Mouse (Mus musculus): ENCODE measurements around the gene Rasa2. TPM values are rescaled to one million over a fixed set of nuclear protein-coding genes. Genes with fewer than 3 reads are reported as not detected.

Gene Rasa2
- total and polyA plus RNA-seq, 3 experiments: 9.5 to 11.3 TPM; not detected in 1

GRCm38 (mm10) chr9:96534256-96534655 is 97.2 kb downstream of the Rasa2 start:
- no peaks in the 10 kb centered on the region for H3K79me2 ChIP-seq (ENCODE audit: control insufficient read depth, insufficient read depth, low read length, poor library complexity)
- no peaks in the 10 kb centered on the region for H3K9me3 ChIP-seq (replicated peaks; ENCODE audit: insufficient read depth, low read length)
- H3K27me3 ChIP-seq (ENCODE audit: control insufficient read depth in 1 of 2, insufficient read depth in 2 of 2, low read length in 2 of 2): no peaks in the 10 kb centered on the region
- peaks cover 0 to 3% of the 10 kb centered on the region in 2 experiments; a peak in 2 of 4 replicates for H3K36me3 ChIP-seq (ENCODE audit: control insufficient read depth in 1 of 2, insufficient read depth in 2 of 2, low read length in 2 of 2)
- no peak overlapping the region for H3K9ac ChIP-seq (ENCODE audit: control insufficient read depth, low read depth, low read length, poor library complexity, severe bottlenecking)
- TF ChIP-seq HCFC1 (IDR thresholded peaks at IDR 0.05; ENCODE audit: low read depth, low read length): no peak
- H3K4me3 ChIP-seq (ENCODE audit: control insufficient read depth in 1 of 2, insufficient read depth in 1 of 2, low read depth in 2 of 2, low read length in 2 of 2): no peak overlapping the region
- peaks cover 3 to 10% of the 10 kb centered on the region in 2 experiments; a peak in 3 of 4 replicates for H3K4me1 ChIP-seq (ENCODE audit: control insufficient read depth in 1 of 2, insufficient read depth in 2 of 2, low read length in 2 of 2)
- H3K27ac ChIP-seq (ENCODE audit: control insufficient read depth, low read depth, low read length): no peak overlapping the region
- no peak for DNase-seq (ENCODE audit: low read depth, low spot score)

GRCm38 (mm10) chr9:96533476-96533875 is 97.9 kb downstream of the Rasa2 start:
- H3K27ac ChIP-seq (ENCODE audit: control insufficient read depth, low read depth, low read length): no peak overlapping the region
- no peak for DNase-seq (ENCODE audit: low read depth, low spot score)
- no peak overlapping the region for H3K9ac ChIP-seq (ENCODE audit: control insufficient read depth, low read depth, low read length, poor library complexity, severe bottlenecking)
- no peak overlapping the region for H3K4me3 ChIP-seq (ENCODE audit: control insufficient read depth in 1 of 2, insufficient read depth in 1 of 2, low read depth in 2 of 2, low read length in 2 of 2)
- no peaks in the 10 kb centered on the region for H3K79me2 ChIP-seq (ENCODE audit: control insufficient read depth, insufficient read depth, low read length, poor library complexity)
- H3K27me3 ChIP-seq (ENCODE audit: control insufficient read depth in 1 of 2, insufficient read depth in 2 of 2, low read length in 2 of 2): no peaks in the 10 kb centered on the region
- H3K36me3 ChIP-seq (ENCODE audit: control insufficient read depth in 1 of 2, insufficient read depth in 2 of 2, low read length in 2 of 2): peaks cover 0 to 3% of the 10 kb centered on the region in 2 experiments; a peak in 2 of 4 replicates
- no peaks in the 10 kb centered on the region for H3K9me3 ChIP-seq (replicated peaks; ENCODE audit: insufficient read depth, low read length)
- TF ChIP-seq BHLHE40 (IDR thresholded peaks at IDR 0.05; ENCODE audit: borderline replicate concordance, low read depth, low read length): no peak
- TF ChIP-seq TAL1 (IDR thresholded peaks at IDR 0.05; ENCODE audit: low read length): no peak
- no peak for TF ChIP-seq MAFK (IDR thresholded peaks at IDR 0.05; ENCODE audit: borderline replicate concordance, low read depth, low read length)
- no peak for TF ChIP-seq SMC3 (IDR thresholded peaks at IDR 0.05; ENCODE audit: low read depth, low read length)
- no peak for TF ChIP-seq ETS1 (IDR thresholded peaks at IDR 0.05; ENCODE audit: low read depth, low read length)
- TF ChIP-seq RCOR1 (IDR thresholded peaks at IDR 0.05; ENCODE audit: low read depth, low read length): no peak
- no peak for TF ChIP-seq EP300 (IDR thresholded peaks at IDR 0.05; ENCODE audit: low read depth in 1 of 2, low read length in 2 of 2)
- TF ChIP-seq SIN3A (IDR thresholded peaks at IDR 0.05; ENCODE audit: low read length): no peak
- no peak for TF ChIP-seq POLR2A (IDR thresholded peaks at IDR 0.05; ENCODE audit: control insufficient read depth in 1 of 2, insufficient read depth in 1 of 2, low read depth in 1 of 2, low read length in 2 of 2, poor library complexity in 1 of 2)
- TF ChIP-seq CHD2 (IDR thresholded peaks at IDR 0.05; ENCODE audit: low read length): no peak
- no peak for TF ChIP-seq GATA1 (IDR thresholded peaks at IDR 0.05; ENCODE audit: low read depth, low read length)
- no peak for TF ChIP-seq ZNF384 (IDR thresholded peaks at IDR 0.05; ENCODE audit: low read depth, low read length)
- TF ChIP-seq NELFE (IDR thresholded peaks at IDR 0.05; ENCODE audit: low read depth, low read length): no peak
- TF ChIP-seq USF2 (IDR thresholded peaks at IDR 0.05; ENCODE audit: borderline replicate concordance in 1 of 2, insufficient read depth in 1 of 2, low read depth in 1 of 2, low read length in 2 of 2): no peak
- H3K4me1 ChIP-seq (ENCODE audit: control insufficient read depth in 1 of 2, insufficient read depth in 2 of 2, low read length in 2 of 2): peaks cover 3 to 10% of the 10 kb centered on the region in 2 experiments; a peak in 3 of 4 replicates

- Histone ChIP-seq H3K27me3 (ENCODE audit: control insufficient read depth in 1 of 2, insufficient read depth in 2 of 2, low read length in 2 of 2) (no peaks in the 10 kb centered on the region), H3K4me3 (ENCODE audit: control insufficient read depth in 1 of 2, insufficient read depth in 1 of 2, low read depth in 2 of 2, low read length in 2 of 2) (no peak overlapping the region), H3K9ac (ENCODE audit: control insufficient read depth, low read depth, low read length, poor library complexity, severe bottlenecking) (no peak overlapping the region), H3K4me1 (ENCODE audit: control insufficient read depth in 1 of 2, insufficient read depth in 2 of 2, low read length in 2 of 2) (peaks cover 3 to 10% of the 10 kb centered on the region in 2 experiments; a peak in 3 of 4 replicates), H3K9me3 (replicated peaks; ENCODE audit: insufficient read depth, low read length) (no peaks in the 10 kb centered on the region), H3K36me3 (ENCODE audit: control insufficient read depth in 1 of 2, insufficient read depth in 2 of 2, low read length in 2 of 2) (peaks cover 0 to 3% of the 10 kb centered on the region in 2 experiments; a peak in 2 of 4 replicates), H3K27ac (ENCODE audit: control insufficient read depth, low read depth, low read length) (no peak overlapping the region), H3K79me2 (ENCODE audit: control insufficient read depth, insufficient read depth, low read length, poor library complexity) (no peaks in the 10 kb centered on the region)
- TF ChIP-seq MAX (IDR thresholded peaks at IDR 0.05; ENCODE audit: low read length): no peak
- TF ChIP-seq MYB (IDR thresholded peaks at IDR 0.05; ENCODE audit: low read depth, low read length): no peak
- TF ChIP-seq MAZ (IDR thresholded peaks at IDR 0.05; ENCODE audit: low read depth, low read length): no peak
- no peak for TF ChIP-seq ETS1 (IDR thresholded peaks at IDR 0.05; ENCODE audit: low read depth, low read length)
- no peak for TF ChIP-seq POLR2A (IDR thresholded peaks at IDR 0.05; ENCODE audit: control insufficient read depth in 1 of 2, insufficient read depth in 1 of 2, low read depth in 1 of 2, low read length in 2 of 2, poor library complexity in 1 of 2)
- TF ChIP-seq NELFE (IDR thresholded peaks at IDR 0.05; ENCODE audit: low read depth, low read length): no peak
- TF ChIP-seq ZC3H11A (IDR thresholded peaks at IDR 0.05; ENCODE audit: low read depth, low read length): no peak
- TF ChIP-seq TAL1 (IDR thresholded peaks at IDR 0.05; ENCODE audit: low read length): no peak
- no peak for TF ChIP-seq ZMIZ1 (IDR thresholded peaks at IDR 0.05; ENCODE audit: low read depth, low read length)
- no peak for TF ChIP-seq USF2 (IDR thresholded peaks at IDR 0.05; ENCODE audit: borderline replicate concordance in 1 of 2, insufficient read depth in 1 of 2, low read depth in 1 of 2, low read length in 2 of 2)
- TF ChIP-seq NRF1 (IDR thresholded peaks at IDR 0.05; ENCODE audit: insufficient read depth, low read depth, low read length, poor library complexity, severe bottlenecking): no peak
- no peak for DNase-seq (ENCODE audit: low read depth, low spot score)
Observed at GRCm38 (mm10) chr9:96532531-96532930, 98.9 kb downstream of the Rasa2 start.

All from MEL (cell line).